Mouse (Mus musculus): ENCODE measurements at regions not wholly inside any gene's neighbourhood (a gene's known extent, or its start where the extent isn't known, plus 50 kb on each side); places are given as distances from the start of the nearest gene placed in this dataset.

- DNase-seq (ENCODE audit: low spot score), result no peak
These were observed 86.1 kb downstream of the Abhd5 start for GRCm38 (mm10) chr9:122437464-122437863.

GRCm38 (mm10) chr9:122446387-122447105, 95.1 kb downstream of the Abhd5 start:
- DNase-seq (ENCODE audit: low spot score), result no peak

DNA sequence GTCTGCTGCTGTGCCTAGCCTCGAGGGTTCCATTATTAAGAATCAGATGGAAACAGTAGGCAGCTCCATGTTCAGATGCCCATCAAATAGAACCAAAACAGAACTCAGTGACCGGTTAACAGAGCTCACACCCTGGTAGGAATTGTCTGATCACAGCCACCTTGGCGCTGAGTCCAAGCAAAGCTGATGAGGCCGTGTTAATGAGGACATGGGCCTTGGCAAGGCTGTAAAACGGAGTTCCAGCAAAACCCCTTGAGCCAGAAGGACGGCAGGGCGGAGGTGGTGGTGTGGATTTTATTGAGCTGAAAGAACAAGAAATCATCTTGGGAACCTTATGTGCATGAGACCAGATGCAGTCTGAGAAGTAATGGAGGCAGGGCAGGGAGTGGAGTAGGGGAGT, 96.2 kb downstream of the Abhd5 start:
- no peak for DNase-seq (ENCODE audit: low spot score)

DNA sequence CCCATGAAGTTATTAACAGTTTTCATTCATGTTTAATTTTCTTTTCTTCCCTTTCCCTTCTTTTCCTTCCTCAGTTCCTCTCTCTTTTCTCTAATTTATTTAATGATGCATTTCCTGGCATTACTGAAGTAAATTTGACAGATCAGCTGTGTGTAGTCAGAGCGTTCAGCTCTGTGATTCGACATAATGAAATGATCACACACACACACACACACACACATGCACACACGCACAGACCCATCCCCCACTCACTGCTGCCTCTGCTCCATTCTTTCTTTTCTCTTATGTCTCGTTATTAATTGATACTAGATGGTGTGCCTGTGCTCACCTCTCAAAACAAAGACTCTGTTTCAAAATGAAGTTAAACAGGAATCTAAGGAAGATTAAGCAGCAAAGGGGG, 96.9 kb downstream of the Abhd5 start:
- no peak for DNase-seq (ENCODE audit: low spot score)

GRCm38 (mm10) chr9:122450524-122450923, 99.1 kb downstream of the Abhd5 start:
- DNase-seq (ENCODE audit: low spot score), result no peak

- no peak for DNase-seq (ENCODE audit: low spot score)
These were observed 103.9 kb downstream of the Abhd5 start for GRCm38 (mm10) chr9:122455301-122455700.

DNA sequence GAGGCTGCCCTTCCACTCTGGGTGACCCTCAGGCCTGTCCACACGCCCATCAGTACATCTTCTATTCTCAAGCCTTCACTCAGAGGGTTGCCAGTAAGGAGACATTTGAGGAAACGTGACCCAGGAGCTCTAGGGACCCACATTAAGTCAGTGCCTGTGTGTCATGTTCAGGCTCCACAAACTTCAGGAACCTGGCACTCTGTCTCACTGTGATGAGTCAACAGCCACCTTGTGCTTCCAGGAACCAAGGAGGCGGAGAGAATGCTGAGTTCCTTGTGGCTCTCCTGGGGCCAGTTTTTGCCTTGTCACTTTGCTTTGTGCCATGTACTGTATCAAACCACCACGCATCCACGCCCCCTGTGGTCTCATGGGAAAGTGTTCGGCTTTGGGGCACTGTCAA, 104.4 kb downstream of the Abhd5 start:
- DNase-seq (ENCODE audit: low spot score), result no peak

DNA sequence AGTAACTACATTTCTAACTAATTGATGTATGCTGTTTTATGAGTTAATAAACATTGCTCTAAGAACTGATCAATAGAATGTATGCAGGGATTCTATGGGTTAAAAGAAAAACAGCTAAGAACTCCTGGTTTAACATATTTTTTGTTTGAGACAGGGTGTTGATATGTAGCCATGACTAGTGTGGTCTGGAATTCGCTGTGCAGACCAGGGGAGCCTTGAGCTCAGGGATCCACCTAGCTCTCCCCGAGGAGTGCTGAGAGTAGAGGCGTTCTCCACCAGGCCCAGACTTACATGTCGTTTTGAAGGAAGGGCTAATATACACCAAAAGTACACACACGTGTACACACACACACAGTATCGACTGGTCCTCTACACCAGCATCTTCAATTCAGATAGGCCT, 108.1 kb downstream of the Abhd5 start:
- DNase-seq (ENCODE audit: low spot score), result no peak

DNA sequence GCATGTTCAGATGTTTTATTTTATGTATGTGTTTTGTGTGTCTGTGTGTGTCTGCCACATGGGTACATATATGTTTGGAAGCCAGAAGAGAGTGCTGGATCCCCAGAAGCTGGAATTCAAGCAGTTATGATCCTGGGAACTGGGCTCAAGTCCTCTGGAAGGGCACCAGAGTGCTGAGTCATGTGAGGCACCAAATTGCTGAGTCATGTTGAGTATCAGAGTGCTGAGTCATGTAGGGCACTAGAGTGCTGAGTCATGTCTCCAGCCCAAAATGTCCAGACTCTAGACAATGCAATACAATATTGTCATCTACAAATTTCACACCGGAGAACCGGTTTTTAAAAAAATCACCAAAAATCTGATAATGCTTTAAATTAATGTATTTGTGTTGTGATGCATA, 120.1 kb downstream of the Abhd5 start:
- DNase-seq (ENCODE audit: low spot score), result no peak

GRCm38 (mm10) chr9:122476356-122476755, 124.9 kb downstream of the Abhd5 start:
- no peak for DNase-seq (ENCODE audit: low spot score)

DNA sequence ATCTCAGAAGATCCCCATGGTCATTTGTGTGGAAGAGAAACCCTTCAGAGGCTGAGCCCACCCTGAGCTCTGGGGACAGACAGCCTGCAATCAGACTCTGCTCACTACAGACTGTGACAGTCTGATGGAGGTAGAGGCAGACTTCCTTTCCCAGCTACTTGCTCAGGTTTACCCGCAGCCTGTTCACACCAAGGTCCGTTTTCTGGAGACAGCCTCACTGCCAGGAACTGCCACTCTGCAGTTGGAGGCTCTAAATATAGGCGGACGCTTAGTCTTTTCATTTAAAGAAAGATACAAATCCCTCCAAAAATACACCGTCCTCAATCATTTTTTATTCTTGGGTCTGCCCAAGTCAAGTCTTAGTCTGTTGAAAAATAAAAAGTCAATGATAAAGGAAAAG, 135.6 kb downstream of the Abhd5 start:
- DNase-seq (ENCODE audit: low spot score), result no peak

- no peak for DNase-seq (ENCODE audit: low spot score)
These were observed 143.3 kb downstream of the Abhd5 start for GRCm38 (mm10) chr9:122494691-122495090.

GRCm38 (mm10) chr9:122496482-122496985, 145.1 kb downstream of the Abhd5 start:
- DNase-seq (ENCODE audit: low spot score), result no peak

DNA sequence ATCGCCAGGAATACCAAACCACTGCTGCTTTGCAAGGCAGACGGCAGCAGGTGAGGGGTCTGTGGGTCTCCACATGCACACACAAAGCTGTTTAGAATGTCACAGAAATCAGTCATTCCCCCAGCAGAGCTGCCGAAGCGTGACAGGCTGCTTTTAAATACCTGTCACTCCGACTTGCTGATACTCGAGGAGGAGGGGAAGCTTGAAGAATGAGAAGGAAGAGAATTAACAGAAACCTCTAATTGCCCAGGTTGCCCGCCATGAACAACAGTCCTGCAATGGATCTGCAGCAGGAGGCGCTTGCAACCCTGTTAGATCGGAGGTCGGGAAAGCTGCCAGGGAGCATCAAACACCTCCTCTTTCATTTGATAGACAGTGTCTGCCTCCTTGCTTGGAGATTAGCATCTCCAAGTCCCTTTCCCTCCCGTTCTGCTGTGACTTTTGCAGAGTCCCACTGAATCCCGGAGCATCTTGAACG, 150.5 kb downstream of the Abhd5 start:
- DNase-seq (ENCODE audit: low spot score), result no peak

DNA sequence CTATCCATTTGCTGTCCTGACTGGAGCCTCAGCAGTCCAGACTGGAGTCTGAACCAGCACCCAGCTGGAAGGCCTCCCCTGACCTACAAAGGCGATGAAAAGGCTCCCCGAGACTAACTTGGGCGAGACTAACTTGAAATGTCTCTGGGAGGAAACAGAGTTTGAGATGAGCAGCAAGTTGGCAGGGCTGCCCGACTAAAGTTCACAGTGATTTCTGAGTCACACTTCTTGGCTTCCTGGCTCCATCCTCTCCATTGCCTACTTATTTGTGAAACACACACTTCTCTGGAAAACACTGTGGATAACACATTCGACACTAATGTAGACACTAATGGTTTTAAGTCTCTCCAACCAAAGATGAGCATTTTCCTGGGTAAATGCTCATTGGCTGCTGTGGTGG, 170.2 kb downstream of the Abhd5 start:
- DNase-seq (ENCODE audit: low spot score), result no peak

DNA sequence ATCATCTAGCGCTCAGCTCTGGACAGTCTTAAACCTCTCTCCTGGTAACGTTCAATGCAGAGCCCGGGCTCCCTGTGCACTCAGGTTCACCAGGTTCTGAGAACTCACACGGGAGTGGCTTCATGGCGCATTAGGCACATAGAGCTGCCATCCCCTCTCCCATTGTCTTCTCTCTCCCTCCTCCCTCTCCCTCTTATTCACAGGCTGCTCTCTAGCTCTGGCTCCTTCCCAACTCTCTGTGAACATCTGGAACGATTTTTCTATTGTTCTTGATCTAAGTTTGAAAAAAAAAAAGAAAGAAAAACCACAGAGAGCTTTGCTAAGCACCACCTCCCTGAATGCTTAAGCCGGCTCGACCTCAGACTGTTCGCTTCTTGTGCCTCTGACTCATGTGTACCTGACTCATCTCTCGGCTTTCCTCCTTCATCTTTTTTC, 174.2 kb downstream of the Abhd5 start:
- no peak for DNase-seq (ENCODE audit: low spot score)

- no peak for DNase-seq (ENCODE audit: low spot score)
These were observed 176.9 kb downstream of the Abhd5 start for GRCm38 (mm10) chr9:122528267-122528666.

GRCm38 (mm10) chr9:122529721-122530120, 178.3 kb downstream of the Abhd5 start:
- DNase-seq (ENCODE audit: low spot score), result no peak

- no peak for DNase-seq (ENCODE audit: low spot score)
These were observed 180.4 kb downstream of the Abhd5 start for GRCm38 (mm10) chr9:122531806-122532205.

DNA sequence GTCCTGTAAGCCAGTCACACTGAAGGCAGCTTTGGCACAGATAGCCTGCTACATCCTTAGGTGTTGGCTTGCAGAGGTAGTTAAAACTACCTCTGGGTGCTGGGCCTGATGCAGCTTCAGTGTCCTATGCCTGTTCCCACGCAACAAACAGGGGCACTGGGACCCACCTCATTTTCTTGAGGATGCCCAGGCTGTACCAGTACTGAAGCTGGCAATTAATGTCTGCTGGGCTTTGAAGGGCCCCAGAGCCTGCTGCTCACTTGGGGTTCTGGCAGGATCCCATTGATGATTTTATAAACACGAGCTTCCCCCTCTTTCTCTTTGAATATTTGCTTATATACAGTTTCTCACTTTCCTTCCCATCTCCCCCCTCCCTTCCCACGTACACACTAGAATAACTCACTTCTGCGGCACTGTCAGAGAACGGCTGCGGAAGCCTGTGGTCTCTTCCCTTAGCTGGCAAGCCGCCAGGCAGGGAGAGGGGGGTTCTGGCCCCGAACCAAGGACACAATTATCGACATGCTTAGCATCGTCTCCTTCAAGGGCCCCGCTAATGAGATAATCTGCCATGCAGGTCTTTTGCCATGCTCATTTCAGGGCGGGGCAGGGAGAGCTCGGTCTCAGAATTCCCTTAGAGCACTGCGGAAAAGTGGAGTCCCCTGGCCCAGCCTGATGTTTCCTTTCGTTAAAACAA, 182.9 kb downstream of the Abhd5 start:
- DNase-seq (ENCODE audit: low spot score), result peak; percentile 30

DNA sequence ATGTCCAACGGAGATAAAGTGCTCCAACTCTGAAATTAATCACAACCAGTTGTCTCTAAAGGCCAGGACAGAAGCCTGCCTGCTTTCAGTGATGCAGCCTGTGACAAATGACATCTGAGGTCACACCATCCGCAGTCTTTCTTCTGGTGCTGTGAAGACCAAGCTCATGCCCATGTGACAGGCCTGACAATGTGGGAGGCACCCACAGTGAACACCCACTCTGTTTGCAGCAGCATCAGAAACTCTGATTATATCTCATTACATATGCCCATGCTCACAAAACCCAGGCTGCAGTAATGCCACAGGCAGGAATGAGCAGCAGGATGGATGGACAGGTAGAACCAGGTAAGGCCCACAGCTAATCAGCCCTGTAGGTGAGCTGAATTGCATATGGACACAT, 183.6 kb downstream of the Abhd5 start:
- DNase-seq (ENCODE audit: low spot score), result no peak

DNA sequence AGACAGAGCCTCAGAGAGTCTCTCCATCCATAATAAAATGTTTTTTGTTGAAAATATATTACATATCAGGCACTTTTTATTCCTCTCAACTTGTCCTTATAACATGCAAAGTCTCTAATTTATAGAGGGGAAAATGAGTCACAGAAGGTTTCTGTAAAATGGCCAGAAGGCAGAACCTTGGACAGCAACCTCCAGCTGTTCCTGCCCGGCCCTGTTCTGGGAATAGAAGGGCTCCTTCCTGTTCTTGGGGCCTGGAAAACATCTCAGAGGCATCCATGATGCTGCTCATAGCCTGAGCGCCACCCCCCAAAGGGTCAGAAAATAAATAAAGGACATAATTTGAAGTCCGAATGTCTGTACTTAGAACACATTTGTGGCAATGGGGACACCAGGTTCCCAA, 188.7 kb downstream of the Abhd5 start:
- no peak for DNase-seq (ENCODE audit: low spot score)

GRCm38 (mm10) chr9:122556051-122556450, 191.1 kb upstream of the Topaz1 start:
- DNase-seq (ENCODE audit: low spot score), result no peak

All from left cerebral cortex, adult 11 months (tissue).